Mouse (Mus musculus) embryonic facial prominence, embryonic 15.5 days (tissue): ENCODE results near the gene Hist2h3c1. TPM values are rescaled to one million over a fixed set of nuclear protein-coding genes. Genes with fewer than 3 reads are reported as not detected.
"Not testable (repeated sequence)": the region's sequence is repeated elsewhere in the genome, so short reads cannot be mapped to it uniquely, and the experiment has no call there.

ENCODE experiments used
- ATAC-seq: fragments of 200-750 bp; cut with Nextera tagmentation; 2 replicates; pipeline ENCODE4 v1.8.0; 2017; ENCODE audit warnings: low read depth, moderate TSS enrichment; ENCODE audit not compliant: insufficient number of reproducible peaks, low FRiP score, low TSS enrichment
- H3K27ac ChIP-seq: fragments of 300-500 bp; sonication (generic); replicated peaks from 2 replicates; pipeline ENCODE4 v1.5.1; 2015; ENCODE audit warnings: mild to moderate bottlenecking, inconsistent platforms
- H3K27me3 ChIP-seq: fragments of 300-500 bp; sonication (generic); 2 replicates; pipeline ENCODE4 v1.6.1; 2015; ENCODE audit warnings: inconsistent platforms
- H3K36me3 ChIP-seq: fragments of 300-500 bp; sonication (generic); 2 replicates; pipeline ENCODE4 v1.6.1; 2015; ENCODE audit warnings: mild to moderate bottlenecking, inconsistent platforms
- H3K4me1 ChIP-seq: fragments of 300-500 bp; sonication (generic); 2 replicates; pipeline ENCODE4 v1.6.1; 2015; ENCODE audit warnings: inconsistent platforms
- H3K4me2 ChIP-seq: fragments of 300-500 bp; sonication (generic); replicated peaks from 2 replicates; pipeline ENCODE4 v1.6.1; 2015; ENCODE audit warnings: mild to moderate bottlenecking, inconsistent platforms
- H3K4me3 ChIP-seq: fragments of 300-500 bp; sonication (generic); replicated peaks from 2 replicates; pipeline ENCODE4 v1.5.1; 2015; ENCODE audit warnings: mild to moderate bottlenecking, inconsistent platforms
- H3K9ac ChIP-seq: fragments of 300-500 bp; sonication (generic); 2 replicates; pipeline ENCODE4 v1.6.1; 2015; ENCODE audit warnings: inconsistent platforms
- H3K9me3 ChIP-seq: fragments of 300-500 bp; sonication (generic); replicated peaks from 2 replicates; pipeline ENCODE4 v1.6.1; 2016; ENCODE audit warnings: inconsistent platforms
- WGBS: fragments of 180-500 bp; shearing (Covaris S2); methylation state at CpG from one replicate; pipeline ENCODE4 v1.1.7; 2015; 5-methylcytosine and 5-hydroxymethylcytosine counted together
- polyA plus RNA-seq: library from polyadenylated mRNA; unstranded; fragments of >200 nt; fragmentation: Nextera tagmentation; extraction: Ambion mirVana; gene quantifications from 2 replicates; pipeline ENCODE4 v1.2.1, GENCODE M21; 2015

Hist2h3c1 gene
- polyA plus RNA-seq, 1 experiment from 2014 or later = 1.6 TPM

DNA sequence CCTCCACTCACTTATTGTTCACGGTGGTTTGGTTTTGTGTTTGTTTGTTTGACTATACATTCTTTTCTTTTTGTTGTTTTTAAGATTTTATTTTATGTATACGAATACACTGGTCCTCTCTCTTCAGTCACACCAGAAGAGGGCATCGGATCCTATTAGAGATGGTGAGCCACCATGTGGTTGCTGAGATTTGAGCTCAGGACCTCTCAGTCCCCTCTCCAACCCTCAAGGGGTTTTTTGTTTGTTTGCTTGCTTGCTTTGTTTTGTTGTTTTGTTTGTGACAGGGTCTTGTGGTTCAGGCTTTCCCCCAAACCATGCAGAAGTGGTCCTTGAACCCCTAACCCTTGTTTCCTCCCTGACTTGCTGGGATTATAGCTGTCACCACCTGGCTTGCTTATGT is 15.1 kb downstream of the Hist2h3c1 start:
- Histone ChIP-seq H3K36me3 (no peaks in the 10 kb centered on the region), H3K4me2 (peak overlapping the region; percentile 65), H3K4me1 (peaks cover 21% of the 10 kb centered on the region), H3K27me3 (no peaks in the 10 kb centered on the region), H3K27ac (peak overlapping the region; percentile 99), H3K9ac (peak overlapping the region; percentile 74), H3K9me3 (no peaks in the 10 kb centered on the region), H3K4me3 (peak overlapping the region; percentile 68)
- WGBS = 47% methylated on average over 3 of the region's 3 CpGs
- no peak for ATAC-seq

DNA sequence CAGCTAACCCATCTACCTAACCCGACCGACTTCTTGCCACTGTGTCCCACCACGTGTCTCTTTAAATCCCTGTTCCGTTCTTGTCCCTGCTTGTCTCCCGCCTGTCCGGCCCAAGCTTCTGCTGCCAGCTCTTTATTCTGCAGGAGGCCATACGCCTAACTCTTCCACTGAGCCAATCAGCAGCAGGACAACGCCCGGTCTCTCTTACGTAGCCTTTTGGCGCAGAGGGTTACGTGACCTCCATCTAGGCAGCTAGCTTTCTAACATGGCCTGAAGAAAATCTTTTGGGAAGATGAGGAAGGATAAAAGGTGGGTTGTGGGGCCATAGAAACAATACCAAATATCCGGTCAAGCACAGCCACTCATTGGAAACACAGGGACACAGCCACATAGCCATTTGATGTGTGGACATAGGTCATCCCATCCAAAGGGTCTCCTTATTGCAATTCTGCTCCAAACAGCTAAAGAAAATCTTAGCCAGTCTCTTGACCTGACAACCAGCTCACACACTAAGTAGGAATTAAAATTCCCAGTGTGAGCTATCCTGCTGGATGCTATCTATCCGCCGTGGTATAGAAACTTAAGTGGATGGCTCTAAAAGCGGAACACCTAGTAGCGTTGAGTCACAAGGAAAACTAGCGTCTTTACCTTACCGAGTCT is 15.9 kb downstream of the Hist2h3c1 start:
- Histone ChIP-seq H3K4me2 (peak overlapping the region; percentile 65), H3K36me3 (no peaks in the 10 kb centered on the region), H3K9ac (peak overlapping the region; percentile 74), H3K4me1 (peaks cover 21% of the 10 kb centered on the region), H3K27me3 (no peaks in the 10 kb centered on the region), H3K27ac (peak overlapping the region; percentile 99), H3K9me3 (no peaks in the 10 kb centered on the region), H3K4me3 (peak overlapping the region; percentile 68)
- ATAC-seq = peak; percentile 86
- WGBS = under 1% methylated on average over 19 of the region's 19 CpGs

- ATAC-seq = peak; percentile 89
- Histone ChIP-seq H3K9ac (peak within 1 kb of the TSS; percentile 74), H3K36me3 (no peaks in the 10 kb centered on the region), H3K4me1 (peaks cover 27% of the 10 kb centered on the region), H3K4me2 (peak within 1 kb of the TSS; percentile 65), H3K27me3 (no peaks in the 10 kb centered on the region), H3K27ac (peak within 1 kb of the TSS; percentile 99), H3K9me3 (no peaks in the 10 kb centered on the region), H3K4me3 (peak within 1 kb of the TSS; percentile 68)
- under 1% methylated on average over 37 of the region's 40 CpGs for WGBS
These were observed 16.6 kb downstream of the Hist2h3c1 start, which contains the start of gene Hist2h4 for GRCm38 (mm10) chr3:96262979-96263550. Gene Hist2h4 (minus strand): TSS chr3:96263311.

GRCm38 (mm10) chr3:96263558-96264403 is 17.3 kb downstream of the Hist2h3c1 start:
- 3% methylated on average over 27 of the region's 27 CpGs for WGBS
- H3K4me3 ChIP-seq = peak overlapping the region; percentile 68
- peak overlapping the region; percentile 65 for H3K4me2 ChIP-seq
- no peaks in the 10 kb centered on the region for H3K9me3 ChIP-seq
- peak overlapping the region; percentile 50 for H3K9ac ChIP-seq
- peak; percentile 56; the same call in 1 of the 2 replicates for ATAC-seq
- H3K27ac ChIP-seq = peak overlapping the region; percentile 99
- H3K4me1 ChIP-seq = peaks cover 28% of the 10 kb centered on the region
- no peaks in the 10 kb centered on the region for H3K36me3 ChIP-seq
- H3K27me3 ChIP-seq = no peaks in the 10 kb centered on the region

GRCm38 (mm10) chr3:96264404-96264949 is 18.0 kb downstream of the Hist2h3c1 start:
- Histone ChIP-seq H3K9ac (0 out of 2 replicates have a peak overlapping the region, but pooled peaks have one; percentile 50), H3K4me1 (peaks cover 28% of the 10 kb centered on the region), H3K9me3 (no peaks in the 10 kb centered on the region), H3K4me3 (peak overlapping the region; percentile 68), H3K4me2 (peak overlapping the region; percentile 65), H3K27me3 (no peaks in the 10 kb centered on the region), H3K36me3 (no peaks in the 10 kb centered on the region), H3K27ac (peak overlapping the region; percentile 99)
- 72% methylated on average over 7 of the region's 7 CpGs for WGBS
- ATAC-seq = no peak

GRCm38 (mm10) chr3:96266132-96266710 is 19.7 kb downstream of the Hist2h3c1 start:
- H3K9ac ChIP-seq = no peak overlapping the region
- no peak overlapping the region for H3K4me3 ChIP-seq
- H3K27me3 ChIP-seq = no peaks in the 10 kb centered on the region
- H3K27ac ChIP-seq = no peak overlapping the region
- peaks cover 31% of the 10 kb centered on the region for H3K4me1 ChIP-seq
- H3K4me2 ChIP-seq = no peak overlapping the region
- WGBS = 86% methylated on average over 8 of the region's 8 CpGs
- ATAC-seq = no peak
- no peaks in the 10 kb centered on the region for H3K36me3 ChIP-seq
- H3K9me3 ChIP-seq = no peaks in the 10 kb centered on the region

GRCm38 (mm10) chr3:96267541-96267940 is 21.1 kb downstream of the Hist2h3c1 start:
- peaks cover 21% of the 10 kb centered on the region for H3K4me1 ChIP-seq
- 74% methylated on average over 4 of the region's 4 CpGs for WGBS
- H3K27me3 ChIP-seq = no peaks in the 10 kb centered on the region
- peak overlapping the region; percentile 95 for H3K27ac ChIP-seq
- no peaks in the 10 kb centered on the region for H3K9me3 ChIP-seq
- peak overlapping the region; percentile 49 for H3K4me2 ChIP-seq
- H3K4me3 ChIP-seq = no peak overlapping the region
- no peak overlapping the region for H3K9ac ChIP-seq
- H3K36me3 ChIP-seq = no peaks in the 10 kb centered on the region
- no peak for ATAC-seq

GRCm38 (mm10) chr3:96268051-96268775 is 21.7 kb downstream of the Hist2h3c1 start, which contains the start of gene Hist2h3b:
Gene Hist2h3b (plus strand): TSS chr3:96268654.
- Histone ChIP-seq H3K27ac (peak within 1 kb of the TSS; percentile 96), H3K27me3 (no peaks in the 10 kb centered on the region)

DNA sequence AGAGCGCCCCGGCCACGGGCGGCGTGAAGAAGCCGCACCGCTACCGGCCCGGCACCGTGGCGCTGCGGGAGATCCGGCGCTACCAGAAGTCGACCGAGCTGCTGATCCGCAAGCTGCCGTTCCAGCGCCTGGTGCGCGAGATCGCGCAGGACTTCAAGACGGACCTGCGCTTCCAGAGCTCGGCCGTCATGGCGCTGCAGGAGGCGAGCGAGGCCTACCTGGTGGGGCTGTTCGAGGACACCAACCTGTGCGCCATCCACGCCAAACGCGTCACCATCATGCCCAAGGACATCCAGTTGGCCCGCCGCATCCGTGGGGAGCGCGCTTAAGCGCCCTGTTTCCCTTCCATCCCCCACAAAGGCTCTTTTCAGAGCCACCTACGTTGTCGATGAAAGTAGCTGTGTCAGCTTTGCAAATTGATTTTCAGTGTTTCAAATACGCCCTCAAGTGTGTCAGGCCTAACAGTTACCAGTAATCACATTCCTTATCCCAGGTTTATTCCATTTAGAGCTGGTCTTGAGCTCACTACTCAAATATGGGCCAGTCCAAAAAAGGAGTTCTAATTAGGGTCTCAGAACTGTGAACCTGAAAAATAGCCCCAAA is 22.4 kb downstream of the Hist2h3c1 start:
- Histone ChIP-seq H3K9ac (peak overlapping the region; percentile 37; the same call in 1 of the 2 replicates), H3K4me2 (peak overlapping the region; percentile 85), H3K4me1 (peaks cover 21% of the 10 kb centered on the region), H3K27ac (peak overlapping the region; percentile 96), H3K4me3 (peak overlapping the region; percentile 57)
- not testable (repeated sequence) for H3K36me3 ChIP-seq, H3K27me3 ChIP-seq, H3K9me3 ChIP-seq
- WGBS = 2% methylated on average over 16 of the region's 44 CpGs
- ATAC-seq = peak; percentile 18

More at GRCm38 (mm10) chr3:96268051-96268775, 21.7 kb downstream of the Hist2h3c1 start, which contains the start of gene Hist2h3b:
- H3K4me2 ChIP-seq = peak within 1 kb of the TSS; percentile 85
- peaks cover 21% of the 10 kb centered on the region for H3K4me1 ChIP-seq
- H3K9me3 ChIP-seq = no peaks in the 10 kb centered on the region
- peak; percentile 80 for ATAC-seq
- H3K36me3 ChIP-seq = no peaks in the 10 kb centered on the region
- peak within 1 kb of the TSS; percentile 37; the same call in 1 of the 2 replicates for H3K9ac ChIP-seq
- peak within 1 kb of the TSS; percentile 57 for H3K4me3 ChIP-seq
- WGBS = 16% methylated on average over 30 of the region's 30 CpGs
